Mouse (Mus musculus): Measurements from ENCODE around the gene Ldlrad1.
A peak's percentile ranks its signal among the peaks of the same experiment; 100 is the strongest.

The Ldlrad1 gene

GRCm38 (mm10) chr4:107208880-107209279 lies at the start of gene Ldlrad1:
Gene Ldlrad1, plus strand, starts transcription at chr4:107209180.
- DNase-seq (ENCODE audit: low spot score), result no peak

- DNase-seq (ENCODE audit: low spot score), result no peak
Observed at GRCm38 (mm10) chr4:107160181-107160580, 48.8 kb upstream of the Ldlrad1 start.

- DNase-seq (ENCODE audit: low spot score), result no peak
Observed at GRCm38 (mm10) chr4:107163341-107163740, 45.6 kb upstream of the Ldlrad1 start.

- peak; percentile 75 for DNase-seq (ENCODE audit: low spot score)
Observed at GRCm38 (mm10) chr4:107163756-107164587, 45.0 kb upstream of the Ldlrad1 start.

- DNase-seq (ENCODE audit: low spot score), result no peak
Observed at GRCm38 (mm10) chr4:107166700-107167099, 42.3 kb upstream of the Ldlrad1 start.

GRCm38 (mm10) chr4:107167798-107168197 lies 41.2 kb upstream of the Ldlrad1 start:
- peak; percentile 13 for DNase-seq (ENCODE audit: low spot score)

- no peak for DNase-seq (ENCODE audit: low spot score)
Observed at GRCm38 (mm10) chr4:107177506-107177905, 31.5 kb upstream of the Ldlrad1 start.

- peak; percentile 98 for DNase-seq (ENCODE audit: low spot score)
Observed at GRCm38 (mm10) chr4:107178182-107178829, 30.7 kb upstream of the Ldlrad1 start, which contains the start of gene Tmem59. Gene Tmem59, plus strand, starts transcription at chr4:107178399.

- peak; percentile 51 for DNase-seq (ENCODE audit: low spot score)
Observed at GRCm38 (mm10) chr4:107178830-107179490, 30.0 kb upstream of the Ldlrad1 start, which contains the start of gene Tceanc2. Gene Tceanc2, minus strand, starts transcription at chr4:107179116.

- DNase-seq (ENCODE audit: low spot score), result no peak
Observed at GRCm38 (mm10) chr4:107179561-107179960, 29.4 kb upstream of the Ldlrad1 start.

- DNase-seq (ENCODE audit: low spot score), result no peak
Observed at GRCm38 (mm10) chr4:107180746-107181145, 28.2 kb upstream of the Ldlrad1 start.

- DNase-seq (ENCODE audit: low spot score), result no peak
Observed at GRCm38 (mm10) chr4:107181866-107182265, 27.1 kb upstream of the Ldlrad1 start.

GRCm38 (mm10) chr4:107182796-107183195 lies 26.2 kb upstream of the Ldlrad1 start:
- DNase-seq (ENCODE audit: low spot score), result no peak

- DNase-seq (ENCODE audit: low spot score), result no peak
Observed at GRCm38 (mm10) chr4:107183203-107183602, 25.8 kb upstream of the Ldlrad1 start.

- no peak for DNase-seq (ENCODE audit: low spot score)
Observed at GRCm38 (mm10) chr4:107185703-107186102, 23.3 kb upstream of the Ldlrad1 start.

- no peak for DNase-seq (ENCODE audit: low spot score)
Observed at GRCm38 (mm10) chr4:107193841-107194240, 15.1 kb upstream of the Ldlrad1 start.

- DNase-seq (ENCODE audit: low spot score), result no peak
Observed at GRCm38 (mm10) chr4:107196454-107196853, 12.5 kb upstream of the Ldlrad1 start.

GRCm38 (mm10) chr4:107198072-107198471 lies 10.9 kb upstream of the Ldlrad1 start:
- no peak for DNase-seq (ENCODE audit: low spot score)

- DNase-seq (ENCODE audit: low spot score), result no peak
Observed at GRCm38 (mm10) chr4:107201779-107202178, 7.2 kb upstream of the Ldlrad1 start.

- no peak for DNase-seq (ENCODE audit: low spot score)
Observed at GRCm38 (mm10) chr4:107203001-107203400, 6.0 kb upstream of the Ldlrad1 start.

- DNase-seq (ENCODE audit: low spot score), result no peak
Observed at GRCm38 (mm10) chr4:107207016-107207415, 2.0 kb upstream of the Ldlrad1 start.

GRCm38 (mm10) chr4:107210483-107211097 lies 1.6 kb downstream of the Ldlrad1 start:
- peak; percentile 82 for DNase-seq (ENCODE audit: low spot score)

Data from lung, postnatal 25 days (tissue).